Mouse (Mus musculus) spleen, postnatal 36 days (tissue): Measurements from ENCODE around the gene Lig1.

Experiments
- DNase-seq, 2 experiments: peaks; one replicate each; pipeline ENCODE4 v3.0.0; 2022; ENCODE audit warnings: low spot score in 2 of 2, mixed read lengths in 1 of 2

The Lig1 gene

DNA sequence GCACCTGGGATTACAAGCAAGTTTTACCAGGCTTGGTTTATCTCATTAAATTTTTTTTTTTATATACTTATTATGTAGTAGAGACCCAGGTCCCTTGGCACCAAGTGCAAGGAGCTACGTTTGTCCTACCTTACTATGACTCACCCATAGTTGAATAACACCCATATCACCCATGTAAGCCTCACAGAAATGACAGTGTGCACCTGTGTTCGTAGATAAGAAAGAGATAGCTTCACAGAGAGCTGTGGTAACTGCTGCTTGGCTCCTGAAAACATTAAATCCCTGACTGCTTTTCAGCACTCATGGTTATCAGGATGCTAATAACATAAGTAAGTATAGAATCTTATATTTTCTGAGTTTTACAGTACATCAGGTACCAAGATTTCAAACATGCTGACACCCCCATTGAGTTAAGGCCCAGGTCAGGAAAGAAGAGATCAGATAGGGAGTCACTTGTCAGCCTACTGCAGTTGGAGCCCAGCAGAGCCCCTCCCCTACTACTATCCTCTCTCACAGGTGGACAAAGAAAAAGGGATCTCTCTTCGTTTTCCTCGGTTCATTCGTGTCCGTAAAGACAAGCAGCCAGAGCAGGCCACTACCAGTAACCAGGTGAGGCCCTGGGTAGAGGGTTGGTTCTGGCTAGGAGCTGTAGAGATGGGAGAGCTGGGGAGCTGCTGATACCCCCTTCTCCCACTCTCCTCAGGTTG lies 33.6 kb downstream of the Lig1 start:
- no peak for DNase-seq

DNA sequence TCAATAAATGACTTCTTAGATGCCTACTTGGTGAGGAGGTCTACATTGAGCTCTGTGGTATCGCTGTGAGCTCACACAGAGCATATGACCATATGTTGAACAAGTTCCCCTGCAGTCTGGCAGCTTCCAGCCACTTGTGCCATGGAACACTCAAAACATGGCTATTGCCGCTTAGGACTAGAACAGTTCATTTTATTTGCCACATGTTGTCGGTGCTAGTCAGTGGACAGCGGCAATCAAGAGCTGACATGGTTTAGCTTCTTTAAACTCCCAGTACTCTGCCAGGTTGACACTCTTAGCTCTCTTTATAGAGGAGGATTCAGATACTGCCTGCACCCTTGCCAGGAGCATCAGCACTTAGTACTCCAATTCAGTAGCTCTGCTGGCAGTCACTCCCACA lies 34.3 kb downstream of the Lig1 start:
- DNase-seq: no peak

DNA sequence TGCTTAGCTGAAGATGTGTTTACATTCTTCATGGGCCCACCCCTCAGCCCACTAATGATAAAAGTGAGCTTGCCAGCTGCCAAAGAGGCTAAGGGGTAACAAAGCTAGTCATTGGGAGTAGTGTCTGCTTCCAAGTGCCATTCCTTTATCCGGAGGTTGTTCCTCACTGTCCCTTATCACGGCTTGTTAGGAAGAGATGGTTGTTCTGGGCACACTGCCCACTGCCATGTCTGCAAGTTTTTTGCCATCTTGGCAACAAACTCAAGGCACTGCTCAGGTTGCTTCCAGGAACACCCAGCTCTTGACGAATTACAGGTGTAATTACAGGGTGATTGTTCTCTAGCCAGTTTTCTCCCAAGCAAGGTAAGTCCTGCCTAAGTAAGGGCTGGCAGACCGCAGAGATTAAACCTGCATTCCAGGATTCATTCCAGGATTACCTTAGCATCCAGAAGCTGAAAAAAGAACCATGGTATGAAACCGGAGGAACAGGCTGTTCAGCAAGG lies 37.1 kb downstream of the Lig1 start:
- no peak for DNase-seq

GRCm38 (mm10) chr7:13321424-13321823 lies 44.3 kb downstream of the Lig1 start:
- DNase-seq: no peak

GRCm38 (mm10) chr7:13324316-13324715 lies 47.2 kb downstream of the Lig1 start, which contains the start of gene Pla2g4c:
Gene Pla2g4c (plus strand): TSS chr7:13324655.
- peak in 1 of 2 experiments; percentile 17 for DNase-seq

DNA sequence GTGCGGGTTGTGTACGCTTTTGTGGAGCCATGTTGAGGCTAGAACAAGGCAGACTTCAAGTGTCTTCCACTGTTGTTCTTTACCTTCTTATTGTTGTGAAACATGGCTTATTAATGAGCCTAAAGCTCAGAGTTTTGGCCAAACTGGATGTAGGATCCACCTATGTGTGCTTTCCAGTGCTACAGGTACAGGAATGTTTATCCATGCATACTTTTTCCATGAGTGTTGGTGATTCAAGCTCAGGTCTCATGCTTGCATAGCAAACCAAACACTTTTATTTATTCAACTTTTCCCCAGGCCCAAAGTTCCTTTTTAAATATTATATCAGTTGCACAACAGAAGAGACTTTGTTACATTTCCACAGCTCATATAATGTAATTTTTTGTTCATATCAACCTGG lies 53.5 kb downstream of the Lig1 start:
- DNase-seq: no peak

DNA sequence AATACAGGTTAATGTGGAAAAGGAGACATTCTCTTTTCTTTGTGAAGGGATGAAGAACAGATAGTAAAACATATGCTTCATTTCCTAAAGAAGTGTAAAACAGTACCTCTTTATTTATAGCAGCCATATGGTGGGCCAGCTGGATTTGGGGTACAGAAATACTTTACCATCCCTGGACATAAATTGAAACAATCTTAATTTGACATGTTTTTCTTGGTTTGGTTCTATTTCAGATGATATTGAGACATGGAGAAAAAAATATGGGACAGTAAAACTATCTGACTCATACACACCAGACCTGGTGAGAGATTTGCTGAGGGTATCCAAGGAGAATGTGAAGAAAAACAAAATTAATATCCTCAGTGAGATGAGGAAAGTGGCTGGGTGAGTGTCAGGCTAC lies 78.9 kb downstream of the Lig1 start:
- DNase-seq: no peak
